Mouse (Mus musculus) CH12F3 (cell line): Measurements from ENCODE around the gene Slc18b1.

Experiments used
- in situ Hi-C: fragments of 300-500 bp; cut with MboI; formaldehyde crosslinking; loops from 2 replicates; pipeline ENCODE4 v1.14.3; 2020; ENCODE audit warnings: low sequenced_read_pairs

Gene Slc18b1

GRCm38 (mm10) chr10:23804665-23805064 lies 7.9 kb downstream of the Slc18b1 start:
- in situ Hi-C loops, result loop anchor here (25.0 kb wide), 1 partner anchor 283 kb away; the partner anchor contains the start of genes Taar8a and Taar8b

GRCm38 (mm10) chr10:23806201-23806600 lies 9.4 kb downstream of the Slc18b1 start:
- in situ Hi-C loops, result loop anchor here (25.0 kb wide), 1 partner anchor 281 kb away; the partner anchor contains the start of genes Taar8a and Taar8b

GRCm38 (mm10) chr10:23811635-23812437 lies 15.1 kb downstream of the Slc18b1 start:
- in situ Hi-C loops, result loop anchor here (25.0 kb wide), 1 partner anchor 275 kb away; the partner anchor contains the start of genes Taar8a and Taar8b

GRCm38 (mm10) chr10:23812438-23812759 lies 15.6 kb downstream of the Slc18b1 start:
- in situ Hi-C loops, result loop anchor here (25.0 kb wide), 1 partner anchor 275 kb away; the partner anchor contains the start of genes Taar8a and Taar8b

- in situ Hi-C loops, result loop anchor here (25.0 kb wide), 1 partner anchor 274 kb away; the partner anchor contains the start of genes Taar8a and Taar8b
Measured at GRCm38 (mm10) chr10:23812852-23813766, 16.3 kb downstream of the Slc18b1 start.

GRCm38 (mm10) chr10:23815168-23815567 lies 18.4 kb downstream of the Slc18b1 start:
- in situ Hi-C loops, result loop anchor here (25.0 kb wide), 1 partner anchor 272 kb away; the partner anchor contains the start of genes Taar8a and Taar8b

GRCm38 (mm10) chr10:23816241-23816640 lies 19.5 kb downstream of the Slc18b1 start:
- in situ Hi-C loops, result loop anchor here (25.0 kb wide), 1 partner anchor 271 kb away; the partner anchor contains the start of genes Taar8a and Taar8b

GRCm38 (mm10) chr10:23826516-23826915 lies 29.7 kb downstream of the Slc18b1 start:
- in situ Hi-C loops, result no loop called here

- in situ Hi-C loops, result no loop called here
Measured at GRCm38 (mm10) chr10:23836003-23836964, 39.5 kb downstream of the Slc18b1 start.

GRCm38 (mm10) chr10:23837115-23837514 lies 40.3 kb downstream of the Slc18b1 start:
- in situ Hi-C loops, result no loop called here

- in situ Hi-C loops, result no loop called here
Measured at GRCm38 (mm10) chr10:23838910-23839309, 42.1 kb downstream of the Slc18b1 start.

GRCm38 (mm10) chr10:23839368-23839767 lies 42.6 kb downstream of the Slc18b1 start:
- in situ Hi-C loops, result no loop called here

GRCm38 (mm10) chr10:23840496-23840895 lies 43.7 kb downstream of the Slc18b1 start:
- in situ Hi-C loops, result no loop called here

- in situ Hi-C loops, result no loop called here
Measured at GRCm38 (mm10) chr10:23851228-23851912, 54.6 kb downstream of the Slc18b1 start, which contains the start of gene Vnn3. Gene Vnn3 (plus strand): TSS chr10:23851462.

GRCm38 (mm10) chr10:23852096-23852495 lies 55.3 kb downstream of the Slc18b1 start:
- in situ Hi-C loops, result no loop called here

GRCm38 (mm10) chr10:23864362-23865312 lies 67.9 kb downstream of the Slc18b1 start:
- in situ Hi-C loops, result no loop called here
